Mouse (Mus musculus) heart, embryonic 15.5 days (tissue): ENCODE measurements around the gene Adcy6. TPM values are rescaled to one million over a fixed set of nuclear protein-coding genes. Genes with fewer than 3 reads are reported as not detected.
A peak's percentile ranks its signal among the peaks of the same experiment; 100 is the strongest.

Source experiments
- ATAC-seq: fragments of 200-750 bp; cut with Nextera tagmentation; replicated peaks from 2 replicates; pipeline ENCODE4 v1.8.0; 2017; ENCODE audit warnings: low read depth, moderate TSS enrichment; ENCODE audit not compliant: insufficient number of reproducible peaks, insufficient read depth, low FRiP score
- H3K27ac ChIP-seq: fragments of 300-500 bp; sonication (generic); 2 replicates; pipeline ENCODE4 v1.5.1; 2015; ENCODE audit warnings: mild to moderate bottlenecking, inconsistent platforms
- H3K27me3 ChIP-seq: fragments of 300-500 bp; sonication (generic); 2 replicates; pipeline ENCODE4 v1.6.1; 2015; ENCODE audit warnings: inconsistent platforms
- H3K36me3 ChIP-seq: fragments of 300-500 bp; sonication (generic); 2 replicates; pipeline ENCODE4 v1.6.1; 2015; ENCODE audit warnings: mild to moderate bottlenecking, inconsistent platforms
- H3K4me1 ChIP-seq: fragments of 300-500 bp; sonication (generic); replicated peaks from 2 replicates; pipeline ENCODE4 v1.6.1; 2015; ENCODE audit warnings: inconsistent platforms
- H3K4me2 ChIP-seq: fragments of 300-500 bp; sonication (generic); 2 replicates; pipeline ENCODE4 v1.6.1; 2015; ENCODE audit warnings: inconsistent platforms, mild to moderate bottlenecking, moderate library complexity
- H3K4me3 ChIP-seq: fragments of 300-500 bp; sonication (generic); 2 replicates; pipeline ENCODE4 v1.5.1; 2015; ENCODE audit warnings: mild to moderate bottlenecking, inconsistent platforms
- H3K9ac ChIP-seq: fragments of 300-500 bp; sonication (generic); 2 replicates; pipeline ENCODE4 v1.6.1; 2015; ENCODE audit warnings: mild to moderate bottlenecking, inconsistent platforms
- H3K9me3 ChIP-seq: fragments of 300-500 bp; sonication (generic); replicated peaks from 2 replicates; pipeline ENCODE4 v1.6.1; 2016; ENCODE audit warnings: inconsistent platforms
- WGBS: fragments of 180-500 bp; shearing (Covaris S2); methylation state at CpG from one replicate; pipeline ENCODE4 v1.1.7; 2015; ENCODE audit warnings: mixed read lengths; 5-methylcytosine and 5-hydroxymethylcytosine counted together
- polyA plus RNA-seq: library from polyadenylated mRNA; unstranded; fragments of >200 nt; fragmentation: Nextera tagmentation; extraction: Ambion mirVana; gene quantifications from 2 replicates; pipeline ENCODE4 v1.2.1, GENCODE M21; 2015

Gene Adcy6
- polyA plus RNA-seq, result 36.5 and 43.0 TPM in 2 replicates

- Histone ChIP-seq H3K4me3 (peak within 1 kb of the TSS; percentile 65), H3K4me2 (peak within 1 kb of the TSS; percentile 78), H3K36me3 (0 out of 2 replicates have a peak, but pooled peaks cover 1% of the 10 kb centered on the region), H3K27me3 (no peaks in the 10 kb centered on the region), H3K9me3 (no peaks in the 10 kb centered on the region), H3K27ac (peak within 1 kb of the TSS; percentile 97), H3K4me1 (peaks cover 36% of the 10 kb centered on the region), H3K9ac (peak within 1 kb of the TSS; percentile 93)
- under 1% methylated on average over 65 of the region's 75 CpGs for WGBS
- ATAC-seq, result peak; percentile 65
Measured at GRCm38 (mm10) chr15:98609331-98610130, at the start of gene Adcy6. TSS of gene Adcy6 (minus strand) at chr15:98610076.

- H3K9ac ChIP-seq, result no peak overlapping the region
Measured at GRCm38 (mm10) chr15:98656982-98657751, 47.3 kb upstream of the Adcy6 start.

GRCm38 (mm10) chr15:98652174-98652573, 42.3 kb upstream of the Adcy6 start:
- no peak for ATAC-seq
- no peak overlapping the region for H3K27ac ChIP-seq
- 94% methylated on average over 8 of the region's 8 CpGs for WGBS

More at GRCm38 (mm10) chr15:98656982-98657751, 47.3 kb upstream of the Adcy6 start:
- 85% methylated on average over 15 of the region's 15 CpGs for WGBS
- Histone ChIP-seq H3K27ac (no peak overlapping the region), H3K9me3 (no peaks in the 10 kb centered on the region), H3K4me2 (no peak overlapping the region), H3K4me1 (peaks cover 10% of the 10 kb centered on the region), H3K4me3 (no peak overlapping the region), H3K36me3 (peaks cover 67% of the 10 kb centered on the region), H3K27me3 (no peaks in the 10 kb centered on the region)
- ATAC-seq, result no peak

GRCm38 (mm10) chr15:98651431-98651830, 41.6 kb upstream of the Adcy6 start:
- H3K4me3 ChIP-seq, result no peak overlapping the region
- no peaks in the 10 kb centered on the region for H3K9me3 ChIP-seq
- H3K9ac ChIP-seq, result no peak overlapping the region
- H3K4me2 ChIP-seq, result no peak overlapping the region
- WGBS, result 91% methylated on average over 15 of the region's 15 CpGs
- H3K27me3 ChIP-seq, result no peaks in the 10 kb centered on the region
- H3K4me1 ChIP-seq, result no peaks in the 10 kb centered on the region
- no peak for ATAC-seq
- no peak overlapping the region for H3K27ac ChIP-seq
- peaks cover 98% of the 10 kb centered on the region for H3K36me3 ChIP-seq

More at GRCm38 (mm10) chr15:98652174-98652573, 42.3 kb upstream of the Adcy6 start:
- Histone ChIP-seq H3K9ac (no peak overlapping the region), H3K4me2 (no peak overlapping the region), H3K4me1 (no peaks in the 10 kb centered on the region), H3K36me3 (peaks cover 98% of the 10 kb centered on the region), H3K4me3 (no peak overlapping the region), H3K9me3 (no peaks in the 10 kb centered on the region), H3K27me3 (no peaks in the 10 kb centered on the region)

GRCm38 (mm10) chr15:98648071-98648470, 38.2 kb upstream of the Adcy6 start:
- Histone ChIP-seq H3K27ac (no peak overlapping the region), H3K36me3 (peaks cover 94% of the 10 kb centered on the region), H3K4me2 (no peak overlapping the region), H3K9me3 (no peaks in the 10 kb centered on the region), H3K4me1 (no peaks in the 10 kb centered on the region), H3K9ac (no peak overlapping the region), H3K27me3 (no peaks in the 10 kb centered on the region), H3K4me3 (no peak overlapping the region)
- ATAC-seq, result no peak
- WGBS, result 89% methylated on average over 3 of the region's 3 CpGs

GRCm38 (mm10) chr15:98647308-98647707, 37.4 kb upstream of the Adcy6 start:
- Histone ChIP-seq H3K27ac (no peak overlapping the region), H3K36me3 (peaks cover 87% of the 10 kb centered on the region), H3K9me3 (no peaks in the 10 kb centered on the region), H3K4me3 (no peak overlapping the region), H3K4me1 (no peaks in the 10 kb centered on the region), H3K4me2 (no peak overlapping the region), H3K9ac (no peak overlapping the region), H3K27me3 (no peaks in the 10 kb centered on the region)
- 89% methylated on average over 10 of the region's 10 CpGs for WGBS
- no peak for ATAC-seq

GRCm38 (mm10) chr15:98646737-98647136, 36.9 kb upstream of the Adcy6 start:
- Histone ChIP-seq H3K9ac (no peak overlapping the region), H3K27me3 (no peaks in the 10 kb centered on the region), H3K4me1 (no peaks in the 10 kb centered on the region), H3K9me3 (no peaks in the 10 kb centered on the region), H3K27ac (no peak overlapping the region), H3K36me3 (peaks cover 81% of the 10 kb centered on the region), H3K4me2 (no peak overlapping the region), H3K4me3 (no peak overlapping the region)
- WGBS, result 71% methylated on average over 8 of the region's 8 CpGs
- no peak for ATAC-seq

GRCm38 (mm10) chr15:98645057-98646026, 35.5 kb upstream of the Adcy6 start:
- H3K4me1 ChIP-seq, result no peaks in the 10 kb centered on the region
- no peak overlapping the region for H3K4me2 ChIP-seq
- no peak overlapping the region for H3K9ac ChIP-seq
- H3K27me3 ChIP-seq, result no peaks in the 10 kb centered on the region
- ATAC-seq, result no peak
- H3K4me3 ChIP-seq, result no peak overlapping the region
- H3K9me3 ChIP-seq, result no peaks in the 10 kb centered on the region
- peaks cover 67% of the 10 kb centered on the region for H3K36me3 ChIP-seq
- WGBS, result 89% methylated on average over 24 of the region's 24 CpGs
- no peak overlapping the region for H3K27ac ChIP-seq

- H3K4me2 ChIP-seq, result no peak overlapping the region
- H3K9ac ChIP-seq, result no peak overlapping the region
- H3K27ac ChIP-seq, result no peak overlapping the region
- ATAC-seq, result no peak
- peaks cover 58% of the 10 kb centered on the region for H3K36me3 ChIP-seq
- WGBS, result 88% methylated on average over 12 of the region's 12 CpGs
- H3K4me1 ChIP-seq, result no peaks in the 10 kb centered on the region
- H3K4me3 ChIP-seq, result no peak overlapping the region
- H3K9me3 ChIP-seq, result no peaks in the 10 kb centered on the region
- H3K27me3 ChIP-seq, result peaks cover 3% of the 10 kb centered on the region; the same call in 1 of the 2 replicates
Measured at GRCm38 (mm10) chr15:98644406-98644805, 34.5 kb upstream of the Adcy6 start.

- no peaks in the 10 kb centered on the region for H3K9me3 ChIP-seq
- peaks cover 17% of the 10 kb centered on the region for H3K4me1 ChIP-seq
- no peak for ATAC-seq
- H3K27me3 ChIP-seq, result peaks cover 25% of the 10 kb centered on the region
- H3K36me3 ChIP-seq, result peaks cover 16% of the 10 kb centered on the region
- H3K9ac ChIP-seq, result no peak overlapping the region
- H3K4me2 ChIP-seq, result no peak overlapping the region
- H3K27ac ChIP-seq, result no peak overlapping the region
- WGBS, result 38% methylated on average over 8 of the region's 8 CpGs
- no peak overlapping the region for H3K4me3 ChIP-seq
Measured at GRCm38 (mm10) chr15:98640157-98640556, 30.3 kb upstream of the Adcy6 start.
